Mouse (Mus musculus): ENCODE data around the gene S100a11.
"Not testable (repeated sequence)": the region's sequence is repeated elsewhere in the genome, so short reads cannot be mapped to it uniquely, and the experiment has no call there.

The S100a11 gene

GRCm38 (mm10) chr3:93521462-93522057 is 1.3 kb downstream of the S100a11 start:
- DNase-seq (ENCODE audit: low read depth, low spot score), result no peak

- DNase-seq (ENCODE audit: low read depth, low spot score), result peak; percentile 84
Measured at GRCm38 (mm10) chr3:93522611-93523010, 2.3 kb downstream of the S100a11 start.

- DNase-seq (ENCODE audit: low read depth, low spot score), result no peak
Measured at GRCm38 (mm10) chr3:93527300-93527699, 7.0 kb downstream of the S100a11 start.

GRCm38 (mm10) chr3:93528807-93529206 is 8.5 kb downstream of the S100a11 start:
- DNase-seq (ENCODE audit: low read depth, low spot score), result no peak

GRCm38 (mm10) chr3:93537068-93537576 is 16.8 kb downstream of the S100a11 start:
- DNase-seq (ENCODE audit: low read depth, low spot score), result peak; percentile 40

- DNase-seq (ENCODE audit: low read depth, low spot score), result no peak
Measured at GRCm38 (mm10) chr3:93538486-93538885, 18.2 kb downstream of the S100a11 start.

- no peak for DNase-seq (ENCODE audit: low read depth, low spot score)
Measured at GRCm38 (mm10) chr3:93541501-93541900, 21.2 kb downstream of the S100a11 start.

- not testable (repeated sequence) for DNase-seq (ENCODE audit: low read depth, low spot score)
Measured at GRCm38 (mm10) chr3:93544170-93544569, 23.9 kb downstream of the S100a11 start.

GRCm38 (mm10) chr3:93547099-93547648 is 26.9 kb downstream of the S100a11 start:
- DNase-seq (ENCODE audit: low read depth, low spot score), result peak; percentile 90

- peak; percentile 26 for DNase-seq (ENCODE audit: low read depth, low spot score)
Measured at GRCm38 (mm10) chr3:93547749-93548540, 27.7 kb downstream of the S100a11 start.

- no peak for DNase-seq (ENCODE audit: low read depth, low spot score)
Measured at GRCm38 (mm10) chr3:93548541-93549266, 28.4 kb downstream of the S100a11 start.

GRCm38 (mm10) chr3:93549986-93550385 is 29.7 kb downstream of the S100a11 start:
- DNase-seq (ENCODE audit: low read depth, low spot score), result no peak

- DNase-seq (ENCODE audit: low read depth, low spot score), result no peak
Measured at GRCm38 (mm10) chr3:93551950-93552901, 31.9 kb downstream of the S100a11 start.

GRCm38 (mm10) chr3:93553311-93553710 is 33.0 kb downstream of the S100a11 start:
- DNase-seq (ENCODE audit: low read depth, low spot score), result no peak

- no peak for DNase-seq (ENCODE audit: low read depth, low spot score)
Measured at GRCm38 (mm10) chr3:93553765-93554378, 33.6 kb downstream of the S100a11 start.

- DNase-seq (ENCODE audit: low read depth, low spot score), result peak; percentile 49
Measured at GRCm38 (mm10) chr3:93554379-93554980, 34.2 kb downstream of the S100a11 start.

GRCm38 (mm10) chr3:93554981-93555877 is 34.9 kb downstream of the S100a11 start, which contains the start of gene S100a10:
S100a10 (plus strand) TSS chr3:93555080.
- DNase-seq (ENCODE audit: low read depth, low spot score), result peak; percentile 57

GRCm38 (mm10) chr3:93555878-93556254 is 35.6 kb downstream of the S100a11 start:
- peak; percentile 95 for DNase-seq (ENCODE audit: low read depth, low spot score)

- DNase-seq (ENCODE audit: low read depth, low spot score), result no peak
Measured at GRCm38 (mm10) chr3:93556599-93556998, 36.3 kb downstream of the S100a11 start.
